Mouse (Mus musculus) adrenal gland, adult (tissue): ENCODE measurements around the gene Cmtm3.

ENCODE experiments used
- DNase-seq, 2 experiments: peaks; one replicate each; pipeline ENCODE4 v3.0.0; 2022 to 2023; ENCODE audit warnings: low spot score in 1 of 2; ENCODE audit not compliant: inconsistent age in 2 of 2

The Cmtm3 gene

GRCm38 (mm10) chr8:104380269-104380668 is 41.1 kb downstream of the Cmtm3 start:
- DNase-seq: no peak

DNA sequence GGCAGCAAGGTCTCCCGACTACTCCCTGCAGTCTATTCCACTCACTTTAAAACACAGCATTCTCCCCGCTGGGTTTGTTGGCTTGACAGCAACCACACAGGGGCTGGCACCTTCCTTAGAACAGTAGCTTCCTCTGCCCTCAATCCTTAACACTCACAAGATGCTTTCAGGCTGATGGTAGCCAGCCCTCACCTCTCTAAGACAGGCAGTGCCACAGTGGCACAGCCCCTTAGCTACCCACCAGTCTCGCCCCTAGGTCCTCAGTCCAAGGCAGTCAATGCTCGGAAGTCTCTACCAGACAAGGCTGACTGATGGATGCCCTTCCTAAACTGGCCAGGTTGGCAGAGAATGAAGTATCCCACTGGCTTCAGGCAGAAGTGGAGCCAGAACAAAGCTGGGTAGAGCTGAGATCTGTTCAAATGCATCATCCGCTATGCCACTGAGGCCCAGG is 41.8 kb downstream of the Cmtm3 start:
- no peak for DNase-seq

DNA sequence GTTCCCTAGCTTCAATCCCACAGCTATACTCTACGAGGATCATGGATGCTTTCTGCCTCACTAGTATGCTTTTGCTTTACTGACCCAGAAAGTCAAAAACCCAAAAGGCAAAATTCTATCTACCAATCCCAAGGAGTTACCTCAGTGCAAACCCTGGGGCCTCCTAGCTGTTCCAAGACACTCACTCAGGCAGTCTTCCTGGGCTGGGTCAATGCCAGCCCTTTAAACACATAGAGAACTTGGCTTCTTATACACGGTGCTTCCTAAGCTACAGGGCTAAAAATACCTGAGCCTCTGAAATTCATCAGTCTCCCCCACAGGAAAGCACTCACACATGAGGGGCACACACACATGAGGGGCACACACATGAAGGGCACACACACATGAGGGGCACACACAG is 44.1 kb downstream of the Cmtm3 start:
- DNase-seq: no peak

- DNase-seq: no peak
Measured at GRCm38 (mm10) chr8:104383977-104384376, 44.8 kb downstream of the Cmtm3 start.

DNA sequence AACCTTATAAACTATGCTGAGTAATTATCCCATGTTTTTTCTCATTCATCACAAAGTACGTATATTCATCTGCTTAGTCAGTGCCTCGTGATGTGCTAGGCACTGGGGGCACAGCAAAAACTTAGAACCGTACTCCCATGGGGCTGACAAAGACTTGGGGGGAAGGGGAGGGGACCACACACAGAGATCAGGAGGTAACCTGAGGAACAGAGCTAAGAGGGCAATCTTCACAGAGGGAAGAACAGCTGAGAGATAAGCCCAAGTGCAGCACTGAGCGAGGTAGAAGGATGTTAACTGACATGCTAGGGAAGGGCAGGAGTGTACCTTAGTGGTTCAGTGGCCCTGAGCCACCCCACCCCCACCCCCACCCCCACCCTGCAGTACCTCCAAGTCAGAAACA is 47.5 kb downstream of the Cmtm3 start:
- DNase-seq: no peak

DNA sequence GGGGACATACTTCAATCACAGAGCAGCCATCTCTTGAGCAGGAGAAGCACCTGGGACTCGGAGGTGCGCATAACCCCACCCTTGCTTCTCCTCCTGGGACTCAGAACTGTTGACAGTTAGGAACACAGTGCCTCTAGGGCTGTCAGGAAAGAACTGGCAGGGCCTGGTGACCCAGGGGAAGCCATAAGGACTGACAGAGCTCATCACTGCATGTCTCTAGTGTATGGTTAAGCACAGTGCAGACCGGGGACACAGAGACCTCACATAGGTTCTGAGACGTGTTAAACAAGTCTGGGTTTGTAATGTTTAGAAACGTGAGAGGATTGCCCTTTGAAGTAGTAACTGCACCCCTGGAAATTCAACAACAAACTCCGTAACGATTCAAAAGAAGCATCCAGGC is 48.3 kb downstream of the Cmtm3 start:
- DNase-seq: no peak

DNA sequence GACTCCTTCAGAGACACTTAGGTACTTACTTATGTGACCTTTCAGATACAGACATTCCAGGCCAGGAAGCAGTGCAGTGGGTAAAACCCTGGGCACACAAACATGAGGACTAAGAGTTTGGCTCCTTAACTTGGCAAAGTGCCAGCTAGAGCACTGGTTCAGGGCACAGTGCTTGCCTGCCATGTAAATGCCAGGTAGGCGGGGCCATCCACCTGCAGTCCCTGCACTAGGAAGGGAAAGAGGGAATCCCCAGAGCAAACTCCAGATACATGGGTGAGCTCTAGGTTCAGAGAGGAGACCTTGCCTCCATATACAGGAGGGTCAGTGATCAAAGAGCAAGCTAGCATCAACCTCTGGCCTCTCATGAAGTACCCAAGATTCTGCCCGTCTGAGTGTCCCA is 48.8 kb downstream of the Cmtm3 start:
- DNase-seq: peak; percentile 55 to 76

GRCm38 (mm10) chr8:104390245-104390644 is 51.0 kb downstream of the Cmtm3 start:
- no peak for DNase-seq

DNA sequence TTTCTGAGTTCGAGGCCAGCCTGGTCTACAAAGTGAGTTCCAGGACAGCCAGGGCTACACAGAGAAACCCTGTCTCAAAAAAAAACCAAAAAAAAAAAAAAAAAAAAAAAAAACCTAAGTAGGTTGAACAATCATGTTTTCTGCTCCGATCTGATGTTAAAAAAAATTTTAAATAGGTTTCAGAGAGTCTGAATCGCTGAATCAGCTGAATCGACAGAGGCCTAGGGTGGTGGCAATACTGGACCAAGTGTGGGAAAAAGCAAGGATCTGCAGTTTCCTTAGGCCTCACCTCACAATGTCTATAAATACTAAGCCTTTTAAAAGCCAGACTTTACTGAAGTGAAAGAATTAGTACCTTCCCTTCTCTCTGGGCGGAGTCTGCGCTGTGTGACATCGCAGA is 53.9 kb downstream of the Cmtm3 start:
- no peak for DNase-seq

- no peak for DNase-seq
Measured at GRCm38 (mm10) chr8:104393767-104394166, 54.6 kb downstream of the Cmtm3 start.

DNA sequence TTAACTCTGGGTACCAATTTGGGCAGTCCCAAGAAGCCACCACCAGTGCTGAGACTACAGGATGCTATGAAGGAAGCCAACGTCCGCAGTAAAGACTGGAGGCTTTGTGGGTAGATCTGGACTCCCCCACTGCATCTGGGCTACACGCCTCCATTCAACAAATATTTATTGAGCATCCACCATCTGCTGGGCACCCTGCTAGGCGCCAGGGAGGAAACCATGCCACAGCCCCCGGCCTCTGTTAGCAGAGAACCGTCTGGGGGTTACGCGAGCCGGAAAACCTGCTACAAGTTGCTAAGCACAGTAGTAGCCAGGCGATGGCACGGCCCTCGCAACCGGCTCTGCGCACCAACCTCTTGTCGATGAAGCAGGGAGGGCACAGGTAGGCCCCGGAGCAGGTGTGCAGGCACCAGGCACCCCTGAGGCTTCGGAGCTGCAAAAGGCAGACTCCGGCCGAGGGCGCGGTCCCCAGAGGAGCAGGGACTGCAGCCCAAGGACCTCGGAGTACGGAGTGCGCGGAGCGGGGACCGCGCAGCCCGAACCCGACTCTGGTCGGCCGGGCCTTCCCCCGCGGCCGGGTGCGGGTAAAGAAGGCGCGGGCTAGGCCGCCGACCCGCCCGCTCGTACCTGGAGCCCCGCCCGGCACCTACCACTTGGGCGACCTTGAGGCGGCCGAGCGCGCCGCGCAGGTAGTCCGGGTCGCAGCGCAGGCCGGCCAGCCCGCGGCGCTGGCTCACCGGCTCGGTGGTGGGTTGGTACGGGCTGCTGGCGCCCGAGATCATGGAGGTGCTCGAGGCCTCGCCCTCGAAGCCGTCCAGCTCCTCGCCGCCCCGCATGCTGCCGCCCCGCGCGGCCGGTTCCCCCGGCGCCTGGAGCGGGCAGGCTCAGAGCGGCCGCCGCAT is 55.8 kb downstream of the Cmtm3 start:
- peak; percentile 76 to 77 for DNase-seq

DNA sequence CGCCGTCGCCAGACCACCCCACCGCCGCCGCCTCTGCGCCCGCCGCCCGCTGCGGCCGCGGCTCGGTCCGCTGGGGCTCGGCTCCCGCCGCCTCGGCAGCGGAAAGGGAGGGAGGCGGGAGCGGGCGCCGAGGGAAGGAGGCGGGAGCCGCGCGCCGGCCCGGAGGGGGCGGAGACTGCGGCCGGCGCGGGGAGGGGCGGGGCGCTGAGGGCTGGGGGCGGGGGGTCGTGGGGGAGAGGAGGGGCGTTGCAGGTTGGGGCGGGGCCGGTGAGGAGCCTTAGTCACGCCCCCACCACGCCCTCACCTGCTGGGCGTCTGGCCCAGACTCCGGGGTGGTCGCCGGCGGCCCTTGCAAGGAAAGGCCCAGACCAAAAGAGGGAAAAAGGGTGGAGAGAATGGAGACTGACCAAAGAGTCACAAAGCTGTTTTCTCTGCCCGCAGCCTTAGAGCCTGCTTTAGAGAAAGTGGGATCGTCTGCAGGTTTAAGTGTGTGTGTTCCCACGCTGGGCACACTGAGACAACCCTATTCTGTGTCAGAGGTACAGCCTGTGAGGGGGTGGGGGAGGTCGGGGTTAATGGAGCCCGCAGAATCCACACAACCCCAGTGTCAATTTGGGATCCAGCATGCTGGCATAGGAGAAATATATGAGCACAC is 56.6 kb downstream of the Cmtm3 start, which contains the start of gene Cmtm4:
Cmtm4 (minus strand) TSS at position 105 of the 655 bp plus-strand sequence.
- peak in 1 of 2 experiments; percentile 90 for DNase-seq
